Mouse (Mus musculus): ENCODE measurements around the gene Osbpl3.

Gene Osbpl3

DNA sequence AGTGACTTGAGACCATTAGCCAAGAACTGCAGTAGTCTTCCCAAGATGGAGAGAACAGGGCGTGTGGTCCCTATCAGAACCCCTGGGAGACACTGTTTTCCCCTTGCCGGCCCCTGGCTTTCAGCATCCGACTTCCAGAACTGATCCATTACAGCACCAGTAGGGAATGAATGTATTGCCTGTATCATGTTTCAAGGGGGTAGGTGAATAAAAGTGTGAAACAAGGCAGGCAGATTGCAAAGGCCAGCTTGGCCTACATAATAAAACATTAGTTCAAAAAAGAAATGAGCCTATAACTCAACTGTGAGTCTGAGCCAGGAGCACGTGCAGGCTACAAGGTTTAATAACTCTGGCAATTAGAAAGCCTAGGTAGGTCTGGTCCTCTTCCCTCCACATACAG, 52.5 kb downstream of the Osbpl3 start:
- in situ Hi-C loops (cut with MboI, MseI), result no loop called here

DNA sequence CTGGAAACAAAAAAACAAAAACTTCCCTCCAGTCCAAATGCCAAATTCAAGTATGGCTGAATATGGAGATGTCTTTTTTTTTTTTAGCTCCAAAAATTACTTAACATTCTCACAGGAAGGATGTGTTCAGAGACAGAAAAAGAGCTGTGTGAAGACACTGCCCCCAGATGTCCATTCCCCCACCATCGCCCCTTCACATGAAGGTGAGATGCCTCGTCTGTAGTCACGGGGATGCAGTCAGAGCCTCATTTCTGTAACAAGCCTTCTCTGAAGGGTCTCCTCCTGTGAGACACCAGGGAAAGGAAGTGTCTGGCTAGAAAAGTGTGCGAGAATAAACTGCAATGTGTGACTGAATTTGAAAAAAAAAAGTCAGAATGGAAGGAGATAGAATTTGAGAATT, 53.1 kb downstream of the Osbpl3 start:
- in situ Hi-C loops (cut with MboI, MseI), result no loop called here

DNA sequence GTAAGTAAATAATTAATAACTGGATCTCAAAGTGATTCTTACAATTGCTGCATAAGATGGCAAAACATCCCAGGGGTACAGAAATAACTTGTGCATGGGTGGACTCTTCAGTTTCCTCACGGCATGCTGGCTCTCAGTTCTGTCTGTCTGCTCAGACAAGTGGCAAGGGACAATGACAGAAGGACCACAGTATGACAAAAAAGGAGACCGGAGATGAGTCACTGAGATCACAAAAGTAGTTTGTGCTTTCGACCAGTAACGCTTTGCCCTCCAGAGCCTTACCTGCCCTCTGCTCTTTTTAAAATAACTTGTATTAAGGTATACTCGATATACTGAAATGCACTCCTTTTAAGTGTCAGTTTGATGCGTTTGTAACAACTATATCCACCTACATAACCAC, 55.8 kb downstream of the Osbpl3 start:
- in situ Hi-C loops (cut with MboI, MseI), result no loop called here

DNA sequence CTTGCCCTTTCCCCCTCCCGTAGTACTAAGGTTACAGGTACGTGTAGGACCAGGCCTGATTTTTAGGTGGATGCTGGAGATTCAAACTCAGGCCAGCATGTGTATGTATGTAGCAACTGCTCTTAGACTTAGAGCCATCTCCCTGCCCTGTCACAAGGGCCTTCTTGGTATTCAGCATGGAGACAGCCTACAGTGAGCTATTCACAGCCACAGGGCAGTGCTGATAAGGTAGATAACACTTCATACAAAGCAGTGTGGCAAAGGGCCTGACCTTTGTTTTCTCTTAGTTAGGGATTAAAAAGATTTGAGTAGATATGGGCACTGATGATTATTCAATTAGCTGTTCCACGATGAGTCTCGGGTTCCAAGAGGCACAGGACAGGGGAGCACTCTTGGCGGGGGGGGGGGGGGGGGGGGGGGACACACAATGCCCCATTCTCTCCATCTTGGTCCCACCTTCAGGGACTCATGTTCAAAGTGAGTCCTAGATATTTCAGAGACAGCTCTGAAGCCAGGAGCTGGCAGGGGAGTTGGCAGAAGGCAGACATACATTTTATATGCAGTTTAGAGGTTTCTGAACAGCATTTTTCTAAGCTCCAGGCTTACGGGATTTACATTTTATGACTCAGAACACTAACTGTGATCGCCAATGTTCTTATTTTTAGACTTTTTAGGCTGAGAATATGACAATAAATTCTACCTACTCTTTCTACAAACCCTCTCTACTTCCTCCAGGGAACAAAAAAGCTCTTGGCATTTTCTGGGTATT, 56.4 kb downstream of the Osbpl3 start:
- in situ Hi-C loops (cut with MboI, MseI), result no loop called here

DNA sequence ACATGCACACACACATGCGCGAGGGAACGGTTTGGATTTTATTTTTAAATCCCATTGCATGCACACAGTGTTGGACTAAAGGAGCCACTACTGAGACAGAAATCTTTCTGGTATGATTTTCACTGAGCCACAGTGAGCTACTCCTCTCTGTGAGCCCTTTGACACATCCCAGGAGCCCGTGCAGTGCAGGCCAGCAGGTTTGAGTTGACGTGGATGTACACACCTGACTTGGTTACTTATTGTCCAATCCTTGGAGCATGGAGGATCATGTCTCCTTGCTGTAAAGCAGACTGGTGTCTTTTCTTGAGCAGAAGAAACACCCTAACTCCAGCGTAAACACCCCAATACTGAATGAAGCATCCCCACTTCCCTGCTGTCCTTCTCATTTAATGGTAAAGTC, 57.7 kb downstream of the Osbpl3 start:
- in situ Hi-C loops (cut with MboI, MseI), result no loop called here

DNA sequence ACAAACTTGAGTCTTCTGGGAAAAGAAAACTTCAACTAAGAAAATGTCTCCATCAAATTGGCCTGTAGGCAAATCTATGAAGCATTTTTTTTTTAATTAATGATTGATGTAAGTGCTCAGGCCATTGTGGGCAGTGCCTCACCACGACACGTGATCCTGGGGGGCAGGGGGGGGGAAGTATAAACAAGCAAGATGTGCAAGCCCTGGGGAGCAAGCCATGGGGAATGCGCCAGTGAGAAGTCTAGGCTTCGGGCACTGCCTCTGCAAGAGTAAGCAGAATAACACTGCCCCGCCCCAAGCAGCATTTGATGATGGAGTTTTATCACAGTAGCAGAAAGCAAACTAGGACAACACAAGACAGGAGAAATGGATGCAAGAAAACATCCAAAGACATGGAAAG, 58.9 kb downstream of the Osbpl3 start:
- in situ Hi-C loops (cut with MboI, MseI), result no loop called here

DNA sequence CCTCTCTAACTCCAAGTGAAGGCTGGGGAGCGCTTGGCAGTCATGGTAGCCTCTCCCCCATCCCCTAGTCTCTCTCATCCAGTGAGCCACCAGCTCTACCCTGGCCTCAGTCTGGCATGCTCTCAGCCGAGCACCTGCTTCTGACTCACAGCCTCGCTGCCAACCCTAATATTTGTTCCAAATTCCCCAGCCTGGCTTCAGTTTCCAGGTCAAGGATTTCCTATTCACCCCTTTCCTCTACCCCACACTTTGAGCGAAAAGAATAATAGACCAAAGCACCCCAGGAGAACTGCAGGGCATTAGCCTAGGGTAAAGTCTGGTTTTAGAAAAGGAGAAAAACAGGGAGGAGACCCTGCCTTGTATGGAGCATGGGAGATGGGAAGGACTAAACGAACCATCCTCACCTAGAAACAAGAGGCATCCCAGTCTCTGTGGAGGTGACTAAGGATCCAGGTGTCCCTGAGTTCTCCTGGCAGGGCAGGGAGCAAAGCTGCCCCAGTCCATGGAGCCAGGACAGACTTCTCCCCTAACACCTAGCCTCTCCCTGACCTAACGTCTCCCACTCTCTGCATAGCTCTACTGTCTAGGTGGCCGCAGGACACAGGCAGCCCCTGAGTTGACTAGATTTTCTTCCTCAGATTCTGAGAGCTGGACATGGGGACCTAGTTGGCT, 60.2 kb downstream of the Osbpl3 start:
- in situ Hi-C loops (cut with MboI, MseI), result no loop called here

DNA sequence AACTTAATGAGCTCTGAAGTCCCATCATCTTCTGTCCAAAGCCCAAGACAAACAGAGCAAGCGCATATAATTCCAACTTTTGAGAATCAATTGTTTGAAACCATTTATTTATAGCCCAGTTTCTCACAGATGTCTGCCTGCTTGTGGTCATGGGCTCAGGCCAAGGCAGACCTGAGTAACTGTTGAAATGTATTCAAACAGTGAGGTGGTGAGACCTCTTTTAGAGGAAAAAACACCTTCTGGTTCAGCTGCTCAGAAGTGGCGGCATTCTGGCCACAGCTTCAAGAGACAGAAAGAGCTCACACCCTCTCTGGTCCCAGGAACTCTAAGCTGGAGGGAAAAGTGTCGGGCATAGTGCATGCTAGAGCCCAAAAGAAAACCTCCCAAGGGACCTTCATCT, 61.6 kb downstream of the Osbpl3 start:
- in situ Hi-C loops (cut with MboI, MseI), result no loop called here

DNA sequence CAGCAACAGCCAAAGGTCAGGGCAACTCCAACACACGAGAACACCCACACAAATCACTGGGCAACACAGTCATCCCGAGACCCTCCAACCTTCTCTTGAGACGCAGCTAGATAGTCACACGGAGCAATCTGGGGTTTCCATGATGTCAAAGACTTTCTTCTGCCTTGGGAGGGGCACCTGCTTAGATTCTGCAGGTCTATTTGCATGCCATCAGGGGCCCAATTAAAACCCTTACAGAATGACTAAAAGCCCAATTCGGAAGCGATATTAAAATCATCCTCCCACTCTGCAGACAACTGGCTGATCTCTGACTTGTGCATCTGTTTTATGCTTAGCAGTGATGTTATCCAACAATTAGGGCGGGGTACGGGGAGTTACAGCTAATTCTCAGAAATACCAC, 62.0 kb downstream of the Osbpl3 start:
- in situ Hi-C loops (cut with MboI, MseI), result no loop called here

DNA sequence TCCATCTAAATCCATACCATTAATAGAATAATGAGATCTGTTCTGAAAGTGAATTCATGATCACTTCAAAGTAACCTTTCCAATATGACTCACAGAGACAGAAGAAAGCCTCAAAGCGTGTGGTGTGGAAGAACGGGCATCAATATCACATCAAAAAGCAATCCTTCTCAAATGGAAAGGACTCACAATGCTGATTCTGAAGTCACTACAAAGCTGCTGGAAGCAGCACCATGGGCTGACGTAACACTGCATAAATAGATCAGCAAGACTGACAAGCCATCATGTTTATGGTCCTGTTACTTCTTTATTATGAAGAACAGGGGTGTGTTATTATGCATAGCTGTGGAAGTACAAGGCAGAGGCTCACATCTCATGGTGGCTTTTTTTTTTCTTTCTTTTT, 64.0 kb downstream of the Osbpl3 start:
- in situ Hi-C loops (cut with MboI, MseI), result no loop called here

DNA sequence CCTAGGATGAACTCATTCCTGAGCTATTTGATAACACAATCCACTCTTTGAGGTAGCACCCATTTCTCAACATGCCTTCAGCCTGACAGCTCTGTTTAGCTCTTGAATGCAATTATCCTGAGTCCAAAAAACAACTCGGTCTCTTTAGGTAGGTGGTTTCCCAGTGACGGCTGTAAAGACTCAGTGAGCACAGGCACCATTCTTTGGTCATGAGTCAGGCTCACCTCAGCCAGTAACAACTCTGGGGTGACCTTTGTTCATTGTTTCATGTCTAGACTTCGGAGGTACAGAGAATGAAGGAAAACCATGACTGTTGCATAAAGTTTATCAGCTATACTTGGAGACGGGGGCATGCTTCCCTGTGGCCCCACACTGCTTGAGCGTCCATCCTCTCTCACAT, 65.7 kb downstream of the Osbpl3 start:
- in situ Hi-C loops (cut with MboI, MseI), result no loop called here

DNA sequence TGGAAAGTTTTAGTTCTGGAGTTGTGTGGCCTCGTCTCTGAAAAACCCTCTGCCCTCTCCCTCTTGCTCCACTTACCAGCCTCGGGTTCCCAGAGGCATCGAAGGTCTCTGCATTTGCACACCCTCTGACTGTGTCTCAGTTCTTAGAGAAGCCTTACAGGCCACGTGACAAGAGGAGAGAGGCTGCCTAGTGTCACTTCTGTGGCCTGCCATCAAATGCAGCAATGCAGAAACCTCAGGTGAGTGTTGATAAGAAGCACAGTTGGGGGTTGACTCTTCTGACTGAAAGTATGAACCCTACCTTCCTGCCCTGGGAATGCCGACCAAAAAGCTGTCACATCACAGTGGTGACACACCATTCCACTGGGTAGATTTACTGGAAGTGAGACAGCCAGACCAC, 68.4 kb downstream of the Osbpl3 start:
- in situ Hi-C loops (cut with MboI, MseI), result no loop called here

DNA sequence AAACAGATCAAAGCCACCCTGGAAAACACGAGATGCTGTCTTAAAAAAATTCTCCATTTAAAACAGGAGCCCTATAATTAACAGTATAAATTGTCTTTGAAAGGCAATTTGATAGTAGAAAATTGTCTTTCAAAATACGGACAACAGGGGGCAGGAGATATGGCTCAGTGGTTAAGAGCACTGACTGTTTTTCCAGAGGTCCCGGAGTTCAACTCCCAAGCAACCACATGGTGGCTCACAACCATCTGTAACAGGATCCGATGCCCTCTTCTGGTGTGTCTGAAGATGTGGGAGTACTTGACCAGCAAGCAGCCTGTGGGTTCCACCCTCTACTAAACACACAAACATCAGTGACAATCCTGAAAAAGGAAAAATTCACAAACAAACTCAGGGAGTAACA, 69.5 kb downstream of the Osbpl3 start:
- in situ Hi-C loops (cut with MboI, MseI), result no loop called here

DNA sequence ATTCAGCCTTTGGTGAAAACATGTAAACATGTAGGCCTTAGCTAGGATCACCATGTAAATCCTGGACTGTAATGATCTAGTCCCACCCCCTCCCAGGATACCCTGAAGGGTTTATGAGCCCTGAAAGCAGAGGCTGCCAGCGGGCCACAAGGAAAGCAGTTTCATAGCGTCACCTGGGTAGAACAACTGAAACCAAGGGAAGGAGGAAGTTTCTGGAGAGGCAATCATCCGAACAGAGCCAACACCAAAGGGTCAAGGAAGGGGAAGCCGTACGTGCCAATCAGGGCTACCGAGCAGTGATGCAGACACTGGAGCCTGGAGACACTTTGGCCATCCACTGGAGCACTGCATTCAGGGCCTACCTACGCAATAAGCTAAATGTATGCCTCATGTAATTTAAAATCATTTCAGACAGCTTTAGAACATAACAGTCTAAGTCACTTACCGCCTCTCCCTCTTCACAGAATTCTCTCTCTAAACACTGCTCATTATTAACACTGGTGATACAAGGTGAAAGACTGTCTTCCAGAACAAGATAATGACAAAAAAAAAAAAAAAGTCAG, 70.5 kb downstream of the Osbpl3 start:
- in situ Hi-C loops (cut with MboI, MseI), result no loop called here

DNA sequence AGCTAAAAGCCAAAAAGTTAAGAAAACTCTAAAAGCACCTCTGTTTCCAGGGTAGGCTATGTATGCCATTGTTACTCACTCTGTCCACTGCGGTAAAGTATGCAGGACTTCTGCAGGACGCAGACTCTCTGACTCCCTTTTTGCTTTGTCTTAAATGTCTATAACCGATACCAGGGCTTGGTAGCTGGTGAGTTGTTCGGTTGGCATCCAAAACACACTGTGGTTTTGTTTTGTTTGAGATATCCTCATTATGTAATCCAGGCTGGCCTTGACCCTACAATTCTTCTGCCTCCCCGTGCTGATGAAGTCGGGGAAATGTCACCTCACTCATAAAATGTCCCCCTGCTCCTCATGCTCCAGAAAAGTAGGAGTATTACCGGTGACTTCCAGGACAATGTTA, 73.3 kb downstream of the Osbpl3 start:
- in situ Hi-C loops (cut with MboI, MseI), result no loop called here

DNA sequence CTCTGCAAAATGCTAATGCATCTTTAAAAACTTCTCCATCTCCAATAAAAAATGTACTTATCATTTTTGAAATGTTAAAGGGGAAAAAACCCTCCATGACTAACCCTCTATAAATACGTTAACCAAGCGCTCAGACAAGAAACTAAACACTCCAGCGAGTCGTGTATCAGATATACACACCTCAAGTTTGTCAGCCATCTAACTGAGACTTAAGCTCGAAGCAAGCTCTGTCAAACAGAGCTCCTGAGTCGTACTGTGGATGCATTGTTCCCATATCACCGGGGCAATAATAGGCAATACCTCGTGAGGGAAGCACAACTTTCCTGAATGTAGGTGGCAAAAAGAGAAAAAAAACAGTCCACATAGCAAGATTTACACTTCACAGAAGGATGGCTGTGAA, 73.8 kb downstream of the Osbpl3 start:
- in situ Hi-C loops (cut with MboI, MseI), result no loop called here

DNA sequence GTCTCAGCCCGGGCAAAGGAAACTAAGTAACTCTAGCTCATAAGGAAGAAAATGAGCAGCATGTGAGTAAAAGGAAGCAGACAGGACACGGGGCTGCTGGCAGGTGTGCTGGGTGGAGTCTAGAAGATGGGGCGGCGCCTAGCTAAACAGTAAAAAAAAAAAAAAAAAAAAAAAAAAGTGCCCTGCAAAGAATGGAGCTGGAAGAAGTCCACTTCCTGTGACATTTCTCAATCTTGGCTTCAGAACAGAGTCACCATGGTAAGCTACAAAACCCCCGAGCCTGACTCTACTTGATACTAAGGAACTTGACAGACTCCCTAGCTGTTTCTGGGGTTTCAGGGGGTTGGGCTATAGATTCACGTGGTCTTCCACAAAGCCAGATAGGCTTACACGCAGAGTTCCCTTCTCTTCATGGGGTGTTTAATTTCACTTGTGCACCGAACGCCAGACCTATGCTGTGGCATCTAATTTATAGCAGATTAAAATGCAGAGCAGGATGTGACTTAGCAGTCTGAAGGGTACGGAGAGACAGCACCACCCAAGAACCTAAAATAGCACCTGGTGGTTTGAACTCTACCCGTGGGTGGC, 74.4 kb downstream of the Osbpl3 start:
- in situ Hi-C loops (cut with MboI, MseI), result no loop called here

DNA sequence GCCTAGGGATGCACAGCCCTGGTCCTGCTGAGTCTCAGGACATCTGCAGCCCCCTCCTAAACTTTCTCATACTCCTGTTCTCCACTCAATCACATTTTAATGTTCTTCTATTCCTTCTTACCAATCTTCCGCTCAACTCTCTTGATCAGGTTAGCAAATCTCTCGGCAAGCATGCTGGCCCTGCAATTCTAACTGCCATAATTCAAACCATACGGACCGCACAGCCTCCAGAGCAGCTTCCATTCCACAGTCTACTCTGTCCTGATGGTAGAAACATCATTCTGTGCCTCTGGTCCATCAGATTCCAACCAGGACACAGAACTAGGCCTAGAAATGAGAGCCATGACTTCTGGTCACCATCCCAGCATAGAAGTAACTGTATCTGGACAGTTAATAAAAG, 76.3 kb downstream of the Osbpl3 start:
- in situ Hi-C loops (cut with MboI, MseI), result no loop called here

DNA sequence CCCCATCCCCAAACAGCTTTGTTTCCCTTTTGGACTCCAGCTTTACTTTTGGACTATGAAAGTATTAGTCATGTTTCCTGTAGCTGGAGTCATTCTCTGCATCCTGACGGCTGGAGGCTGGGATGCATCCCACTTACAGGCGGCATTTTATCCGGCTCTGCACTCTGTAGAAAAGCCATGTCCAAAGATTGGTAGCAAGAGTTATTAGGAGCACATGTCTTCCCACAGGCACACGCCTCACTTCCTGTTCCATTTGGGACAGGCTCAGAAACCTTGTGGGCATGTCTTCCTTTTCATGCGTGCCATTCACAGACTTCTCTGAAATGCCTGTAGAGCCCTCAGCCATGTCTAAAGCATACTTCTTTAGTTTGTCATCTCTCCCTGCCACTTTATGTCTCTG, 76.9 kb downstream of the Osbpl3 start:
- in situ Hi-C loops (cut with MboI, MseI), result no loop called here

DNA sequence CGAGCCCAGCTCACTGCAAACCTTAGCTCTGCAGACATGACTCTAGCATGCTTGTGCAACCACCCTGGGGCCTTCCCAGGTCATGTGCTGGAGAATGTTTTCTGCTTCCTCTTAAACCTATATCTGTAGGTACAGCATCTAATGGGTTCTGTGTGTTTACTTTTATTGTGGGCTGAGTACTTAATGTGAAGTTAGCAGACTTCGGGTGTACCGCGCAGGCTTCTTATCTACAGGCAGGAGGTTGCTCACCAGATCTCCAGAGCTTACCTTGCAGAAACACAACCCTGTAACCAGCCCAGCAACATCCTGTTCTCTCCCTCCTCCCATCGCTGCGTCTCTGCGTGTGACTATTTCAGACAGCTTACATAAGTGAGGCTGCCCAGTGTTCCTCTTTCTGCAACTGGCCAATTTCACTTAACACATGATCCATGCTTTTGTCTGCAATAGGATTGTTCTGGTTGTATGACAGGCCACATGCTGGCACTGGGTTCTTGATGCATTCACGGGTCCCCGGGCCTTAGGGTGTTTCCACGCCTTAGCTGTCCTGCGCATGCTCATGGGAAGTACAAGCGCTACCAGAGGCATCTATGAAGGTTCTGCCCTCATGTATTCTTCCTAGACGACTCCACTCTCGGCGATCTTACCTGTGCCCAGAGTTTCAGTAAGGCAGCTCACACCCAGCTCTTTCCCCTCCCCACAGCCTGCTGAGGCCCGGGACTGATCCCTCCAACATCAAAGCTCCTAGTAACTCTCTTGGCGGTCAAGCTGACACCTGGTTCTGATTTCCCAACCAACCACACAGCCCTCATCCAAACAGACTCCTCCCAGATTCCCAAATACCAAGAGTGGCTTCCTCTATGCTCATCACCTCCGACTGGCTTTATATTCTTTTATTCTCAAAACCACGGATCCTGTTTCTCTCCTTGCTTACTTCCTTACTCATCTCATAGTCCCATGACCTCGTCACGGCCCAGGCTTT, 78.0 kb downstream of the Osbpl3 start:
- in situ Hi-C loops (cut with MboI, MseI), result no loop called here

DNA sequence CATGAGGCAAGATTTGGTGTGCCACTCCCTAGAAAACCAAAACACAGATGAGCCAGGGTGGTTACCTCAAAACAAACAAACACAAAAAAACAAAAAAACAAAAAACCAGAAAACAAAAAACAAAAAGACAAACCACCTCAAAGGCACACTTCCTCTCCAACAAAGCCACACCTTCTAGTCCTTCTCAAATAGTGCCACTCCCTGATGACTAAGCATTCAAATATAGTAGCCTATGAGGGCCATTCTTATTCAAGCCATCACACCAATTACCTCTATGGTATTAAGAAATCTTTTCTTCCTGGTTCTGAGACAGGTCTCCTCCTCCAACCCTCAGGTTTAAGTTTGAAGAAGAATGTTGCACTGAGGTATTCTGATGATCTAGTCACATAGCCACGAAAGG, 79.3 kb downstream of the Osbpl3 start:
- in situ Hi-C loops (cut with MboI, MseI), result no loop called here

All from T-helper 2 cell (primary cell).